Mouse (Mus musculus) cerebellum, adult 8-10 months (tissue): ENCODE data around the gene 2410004B18Rik.
"Not testable (repeated sequence)": the region's sequence is repeated elsewhere in the genome, so short reads cannot be mapped to it uniquely, and the experiment has no call there.

ENCODE experiments used
- DNase-seq: peaks from one replicate; pipeline ENCODE4 v3.0.0; 2022

2410004B18Rik gene

GRCm38 (mm10) chr3:145937505-145938404, at the start of gene 2410004B18Rik:
Gene 2410004B18Rik (plus strand): TSS chr3:145938014.
- peak; percentile 92 for DNase-seq

- DNase-seq = no peak
These were observed 47.3 kb upstream of the 2410004B18Rik start for GRCm38 (mm10) chr3:145890346-145891132.

- DNase-seq = no peak
These were observed 45.4 kb upstream of the 2410004B18Rik start for GRCm38 (mm10) chr3:145892451-145892850.

- DNase-seq = no peak
These were observed 43.7 kb upstream of the 2410004B18Rik start for GRCm38 (mm10) chr3:145894131-145894530.

- no peak for DNase-seq
These were observed 40.1 kb upstream of the 2410004B18Rik start for GRCm38 (mm10) chr3:145897749-145898148.

- DNase-seq = no peak
These were observed 38.0 kb upstream of the 2410004B18Rik start for GRCm38 (mm10) chr3:145899832-145900231.

GRCm38 (mm10) chr3:145903530-145903929, 34.3 kb upstream of the 2410004B18Rik start:
- no peak for DNase-seq

GRCm38 (mm10) chr3:145904850-145905776, 32.7 kb upstream of the 2410004B18Rik start:
- peak; percentile 43 for DNase-seq

GRCm38 (mm10) chr3:145906582-145906981, 31.2 kb upstream of the 2410004B18Rik start:
- DNase-seq = no peak

- DNase-seq = no peak
These were observed 25.3 kb upstream of the 2410004B18Rik start for GRCm38 (mm10) chr3:145912512-145912911.

GRCm38 (mm10) chr3:145913263-145913662, 24.6 kb upstream of the 2410004B18Rik start:
- DNase-seq = no peak

GRCm38 (mm10) chr3:145913942-145914341, 23.9 kb upstream of the 2410004B18Rik start:
- not testable (repeated sequence) for DNase-seq

GRCm38 (mm10) chr3:145916374-145916773, 21.4 kb upstream of the 2410004B18Rik start:
- DNase-seq = no peak

- no peak for DNase-seq
These were observed 21.0 kb upstream of the 2410004B18Rik start for GRCm38 (mm10) chr3:145916826-145917225.

- no peak for DNase-seq
These were observed 15.6 kb upstream of the 2410004B18Rik start, which contains the start of gene Bcl10 for GRCm38 (mm10) chr3:145922019-145922854. Gene Bcl10 (plus strand): TSS chr3:145922804.

GRCm38 (mm10) chr3:145922971-145923370, 14.8 kb upstream of the 2410004B18Rik start:
- DNase-seq = no peak

- peak; percentile 98 for DNase-seq
These were observed 13.8 kb upstream of the 2410004B18Rik start for GRCm38 (mm10) chr3:145923874-145924577.

- peak; percentile 56 for DNase-seq
These were observed 13.0 kb upstream of the 2410004B18Rik start for GRCm38 (mm10) chr3:145924649-145925337.

- no peak for DNase-seq
These were observed 12.3 kb upstream of the 2410004B18Rik start for GRCm38 (mm10) chr3:145925506-145925905.
